Mouse (Mus musculus) spleen, adult 2 months (tissue): ENCODE measurements at regions not wholly inside any gene's neighbourhood (a gene's known extent, or its start where the extent isn't known, plus 50 kb on each side); places are given as distances from the start of the nearest gene placed in this dataset.
"Not testable (repeated sequence)": the region's sequence is repeated elsewhere in the genome, so short reads cannot be mapped to it uniquely, and the experiment has no call there.

Experiments used
- DNase-seq, 2 experiments: peaks; one replicate each; pipeline versions ENCODE4 v3.0.0 to v3.0.0-alpha.2; 2012 to 2021; ENCODE audit warnings: low spot score in 2 of 2, low read depth in 1 of 2
- H3K27ac ChIP-seq: fragments of 200-500 bp; 2 replicates; pipeline ENCODE4 v1.5.1; 2012; ENCODE audit warnings: low read length, inconsistent platforms; ENCODE audit not compliant: insufficient read depth
- H3K27me3 ChIP-seq: fragments of 200-500 bp; 2 replicates; pipeline ENCODE4 v1.6.1; 2012; ENCODE audit warnings: mild to moderate bottlenecking, moderate library complexity, low read length, inconsistent platforms; ENCODE audit not compliant: control insufficient read depth, insufficient read depth
- H3K36me3 ChIP-seq: fragments of 200-500 bp; 2 replicates; pipeline ENCODE4 v1.6.1; 2012; ENCODE audit warnings: mild to moderate bottlenecking, low read length, inconsistent platforms; ENCODE audit not compliant: control insufficient read depth, insufficient read depth
- H3K4me1 ChIP-seq: fragments of 200-500 bp; 2 replicates; pipeline ENCODE4 v1.6.1; 2011; ENCODE audit warnings: inconsistent platforms; ENCODE audit not compliant: control insufficient read depth, insufficient read depth, insufficient read length
- H3K4me3 ChIP-seq: fragments of 200-500 bp; 2 replicates; pipeline ENCODE4 v1.5.1; 2011; ENCODE audit warnings: mild to moderate bottlenecking, inconsistent platforms; ENCODE audit not compliant: insufficient read depth, insufficient read length; ENCODE audit errors: extremely low read depth
- CTCF ChIP-seq: fragments of 200-500 bp; IDR thresholded peaks from 2 replicates; pipeline ENCODE4 v1.5.1; 2011; ENCODE audit warnings: mild to moderate bottlenecking, inconsistent platforms; ENCODE audit not compliant: insufficient read depth, insufficient read length, insufficient replicate concordance; ENCODE audit errors: extremely low read depth
- POLR2A ChIP-seq: fragments of 200-500 bp; IDR thresholded peaks from 2 replicates; pipeline ENCODE4 v1.6.1; 2011; ENCODE audit warnings: low read depth, low read length, inconsistent platforms
- WGBS: fragments of 180-500 bp; shearing (Covaris S2); methylation state at CpG from one replicate; pipeline ENCODE4 v1.1.7; 2018; 5-methylcytosine and 5-hydroxymethylcytosine counted together

DNA sequence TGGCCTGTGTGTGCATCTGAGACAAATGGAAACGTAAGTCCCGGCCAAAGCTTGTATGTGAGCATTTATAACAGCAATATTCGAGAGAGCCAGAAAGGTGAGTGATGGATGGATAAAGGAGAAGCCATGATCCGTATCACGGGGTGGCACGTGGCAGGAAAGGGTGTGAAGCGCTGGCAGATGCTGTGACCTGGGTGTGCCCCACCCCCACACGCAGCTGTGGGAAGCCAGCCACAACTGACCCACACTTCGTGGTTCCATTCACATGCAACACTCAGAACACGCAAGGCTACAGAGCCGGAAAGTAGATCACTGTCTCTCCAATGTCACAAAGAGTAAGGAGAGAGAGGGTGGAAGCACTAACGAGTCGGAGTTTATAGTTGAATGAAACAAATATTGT lies 104.3 kb downstream of the Eif4e start:
- Histone ChIP-seq H3K27ac (no peak overlapping the region), H3K27me3 (no peaks in the 10 kb centered on the region), H3K4me1 (no peaks in the 10 kb centered on the region), H3K4me3 (no peak overlapping the region), H3K36me3 (no peaks in the 10 kb centered on the region)
- WGBS = 86% methylated on average over 13 of the region's 13 CpGs
- TF ChIP-seq POLR2A (no peak), CTCF (no peak)
- DNase-seq = no peak

DNA sequence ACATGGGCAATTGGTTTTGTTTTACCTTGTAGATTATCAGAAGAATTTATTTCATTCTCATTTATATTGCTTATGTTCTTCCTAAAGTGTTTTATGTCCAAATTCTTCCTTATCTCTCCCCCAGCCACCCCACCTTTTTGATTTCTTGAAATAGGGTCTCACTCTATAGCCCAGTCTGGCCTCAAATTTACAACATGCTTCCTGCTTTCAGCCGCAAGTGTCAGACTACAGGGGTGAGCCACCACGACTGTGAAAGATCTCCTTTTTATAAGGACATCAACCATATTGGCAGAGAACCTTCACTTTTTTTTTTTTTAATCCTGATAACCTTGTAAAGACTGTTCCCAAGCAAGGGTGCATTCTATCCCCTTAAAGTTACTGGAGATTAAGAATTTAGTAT lies 106.1 kb downstream of the Eif4e start:
- H3K27me3 ChIP-seq = no peaks in the 10 kb centered on the region
- TF ChIP-seq CTCF (no peak), POLR2A (no peak)
- H3K4me3 ChIP-seq = no peak overlapping the region
- WGBS = 15% methylated on average over 2 of the region's 2 CpGs
- no peaks in the 10 kb centered on the region for H3K36me3 ChIP-seq
- no peak overlapping the region for H3K27ac ChIP-seq
- no peak for DNase-seq
- no peaks in the 10 kb centered on the region for H3K4me1 ChIP-seq

DNA sequence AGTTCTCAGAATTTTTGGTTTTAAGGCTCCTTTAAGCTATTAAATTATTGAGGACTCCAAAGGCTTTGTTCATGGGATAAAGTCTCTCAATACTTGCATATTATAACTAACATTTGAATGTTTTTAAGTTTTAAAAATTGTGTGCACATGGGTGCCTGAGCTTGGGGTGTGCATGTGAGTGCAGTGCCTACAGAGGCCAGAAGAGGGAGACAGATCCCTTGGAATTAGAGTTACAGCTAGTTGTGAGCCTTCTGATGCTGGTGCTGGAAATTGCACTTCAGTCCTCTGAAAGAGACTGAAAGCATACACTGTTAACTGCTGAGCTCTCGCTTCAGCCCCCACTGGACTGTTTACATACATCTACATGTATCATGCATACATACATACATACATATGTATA lies 100.0 kb upstream of the Tspan5 start:
- Histone ChIP-seq H3K27me3 (no peaks in the 10 kb centered on the region), H3K36me3 (no peaks in the 10 kb centered on the region), H3K4me3 (no peak overlapping the region), H3K27ac (no peak overlapping the region), H3K4me1 (no peaks in the 10 kb centered on the region)
- 89% methylated on average over 1 of the region's 1 CpGs for WGBS
- TF ChIP-seq CTCF (peak; percentile 31; the same call in 1 of the 2 replicates), POLR2A (no peak)
- peak in 1 of 2 experiments; percentile 16 for DNase-seq

DNA sequence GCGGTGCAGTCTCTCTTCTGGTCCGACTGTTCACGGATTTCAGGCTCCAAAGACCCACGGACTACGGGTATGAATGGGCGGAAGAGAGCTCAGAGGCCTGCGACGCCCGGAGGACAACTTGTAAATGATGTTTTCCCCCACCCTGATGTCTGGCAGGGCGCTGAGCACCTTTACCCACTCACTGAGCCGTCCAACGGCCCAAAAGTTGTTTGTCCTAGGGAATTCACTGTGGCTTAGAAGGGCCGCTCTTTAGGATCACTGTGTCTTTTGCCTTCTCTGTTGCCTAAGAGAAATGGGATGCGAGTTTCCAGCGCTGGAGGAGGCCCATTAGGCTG lies 98.1 kb upstream of the Tspan5 start:
- TF ChIP-seq POLR2A = no peak
- no peak for TF ChIP-seq CTCF
- H3K27ac ChIP-seq = no peak overlapping the region
- DNase-seq = no peak
- H3K4me3 ChIP-seq = no peak overlapping the region
- no peaks in the 10 kb centered on the region for H3K4me1 ChIP-seq
- no peaks in the 10 kb centered on the region for H3K27me3 ChIP-seq
- 76% methylated on average over 15 of the region's 15 CpGs for WGBS
- no peaks in the 10 kb centered on the region for H3K36me3 ChIP-seq

DNA sequence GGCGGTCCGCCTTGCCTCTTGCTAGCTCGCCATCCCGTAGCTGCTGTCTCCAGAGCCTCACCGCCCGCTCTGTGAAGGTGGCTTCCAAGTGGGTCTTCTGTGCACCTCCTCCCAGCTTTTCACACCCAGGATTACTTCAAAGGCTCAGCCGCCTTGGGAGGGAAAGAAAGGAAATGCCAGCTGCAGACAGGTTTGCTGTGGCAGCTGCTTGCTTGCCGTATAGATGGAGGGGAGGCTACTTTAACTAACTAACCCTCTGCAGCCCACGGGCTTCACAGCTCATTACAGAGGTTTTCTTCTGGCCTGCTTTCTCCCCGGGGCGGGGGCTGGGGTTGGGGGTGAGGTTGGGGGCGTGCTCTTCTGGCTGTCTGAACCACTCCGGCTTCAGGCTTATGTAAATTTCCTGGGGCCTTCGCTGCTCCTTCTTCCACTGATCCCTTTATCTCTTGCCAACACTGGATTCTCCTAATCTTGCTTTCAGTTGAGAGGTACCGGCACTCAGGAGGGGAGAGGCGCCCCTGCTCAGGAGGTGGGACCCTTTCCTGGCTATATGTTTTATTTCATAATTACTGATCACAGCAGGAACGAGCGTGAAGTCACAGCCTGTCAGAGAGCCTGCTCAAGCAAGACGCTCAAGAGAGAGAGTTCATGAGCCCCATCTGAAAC lies 97.6 kb upstream of the Tspan5 start:
- no peaks in the 10 kb centered on the region for H3K4me1 ChIP-seq
- H3K36me3 ChIP-seq = no peaks in the 10 kb centered on the region
- H3K27me3 ChIP-seq = no peaks in the 10 kb centered on the region
- no peak for DNase-seq
- H3K4me3 ChIP-seq = no peak overlapping the region
- no peak overlapping the region for H3K27ac ChIP-seq
- TF ChIP-seq POLR2A = no peak
- WGBS = 42% methylated on average over 19 of the region's 19 CpGs

DNA sequence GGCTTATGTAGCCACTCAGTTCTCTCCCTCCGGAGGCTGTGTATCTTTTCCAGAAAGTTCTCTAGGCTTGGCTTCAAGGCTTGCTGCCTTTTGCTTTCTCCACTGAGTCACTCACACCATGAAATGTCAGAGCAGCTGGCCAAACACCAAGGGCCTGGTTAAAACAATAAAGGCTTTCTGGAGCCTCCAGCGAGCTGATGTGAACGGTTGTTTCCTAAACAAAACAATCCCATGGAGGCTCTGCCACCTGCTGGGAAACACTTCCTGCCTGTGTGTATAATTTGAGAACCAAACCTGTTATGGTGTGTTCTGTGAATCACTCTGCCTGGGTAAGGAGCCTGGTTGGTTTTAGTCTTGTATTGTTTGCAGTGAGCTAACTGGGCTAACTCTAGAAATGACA lies 96.7 kb upstream of the Tspan5 start:
- WGBS = 78% methylated on average over 3 of the region's 3 CpGs
- no peak for DNase-seq
- H3K4me1 ChIP-seq = no peaks in the 10 kb centered on the region
- TF ChIP-seq POLR2A = no peak
- no peak for TF ChIP-seq CTCF
- no peaks in the 10 kb centered on the region for H3K27me3 ChIP-seq
- H3K4me3 ChIP-seq = no peak overlapping the region
- no peaks in the 10 kb centered on the region for H3K36me3 ChIP-seq
- H3K27ac ChIP-seq = no peak overlapping the region

DNA sequence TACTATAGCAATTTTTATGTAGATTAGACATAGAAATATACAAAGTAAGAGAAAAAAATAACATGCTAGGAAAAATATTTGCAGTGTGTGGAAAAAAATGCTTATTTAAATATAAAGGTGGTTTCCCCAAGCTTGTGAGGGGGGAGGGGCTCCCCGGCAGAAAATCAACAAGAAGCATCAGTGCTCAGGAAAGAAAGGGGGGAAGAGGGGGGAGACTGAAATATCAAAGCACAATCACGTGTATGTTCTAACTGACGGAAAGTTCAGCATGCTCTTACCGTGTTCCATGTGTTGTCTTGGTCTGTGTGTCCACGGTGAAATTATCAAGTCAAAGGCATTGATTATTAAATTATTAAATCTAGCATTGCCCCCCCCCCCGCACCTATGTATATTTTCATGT lies 92.3 kb upstream of the Tspan5 start:
- 70% methylated on average over 6 of the region's 6 CpGs for WGBS
- TF ChIP-seq POLR2A (no peak), CTCF (no peak)
- H3K27ac ChIP-seq = no peak overlapping the region
- no peaks in the 10 kb centered on the region for H3K4me1 ChIP-seq
- no peak overlapping the region for H3K4me3 ChIP-seq
- no peaks in the 10 kb centered on the region for H3K27me3 ChIP-seq
- no peaks in the 10 kb centered on the region for H3K36me3 ChIP-seq
- DNase-seq = no peak

DNA sequence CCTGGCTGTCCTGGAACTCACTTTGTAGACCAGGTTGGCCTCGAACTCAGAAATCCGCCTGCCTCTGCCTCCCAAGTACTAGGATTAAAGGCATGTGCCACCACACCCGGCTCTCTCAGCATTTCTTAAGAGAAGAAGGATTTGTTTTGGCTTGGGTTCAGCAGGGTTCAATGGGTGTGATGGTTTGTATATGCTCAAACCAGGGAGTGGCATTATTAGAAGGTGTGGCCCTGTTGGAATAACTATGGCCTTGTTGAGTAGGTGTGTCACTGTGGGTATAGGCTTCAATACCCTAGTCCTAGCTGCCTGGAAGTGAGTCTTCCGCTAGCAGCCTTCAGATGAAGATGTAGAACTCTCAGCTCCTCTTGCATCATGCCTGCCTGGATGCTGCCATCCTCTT lies 91.3 kb upstream of the Tspan5 start:
- H3K27me3 ChIP-seq = not testable (repeated sequence)
- WGBS = 91% methylated on average over 4 of the region's 4 CpGs

More for the DNA sequence above, 91.3 kb upstream of the Tspan5 start:
- not testable (repeated sequence) for H3K27ac ChIP-seq, DNase-seq, H3K36me3 ChIP-seq, H3K4me1 ChIP-seq, H3K4me3 ChIP-seq
